Mouse (Mus musculus): ENCODE measurements around the gene Dio1.

The Dio1 gene

DNA sequence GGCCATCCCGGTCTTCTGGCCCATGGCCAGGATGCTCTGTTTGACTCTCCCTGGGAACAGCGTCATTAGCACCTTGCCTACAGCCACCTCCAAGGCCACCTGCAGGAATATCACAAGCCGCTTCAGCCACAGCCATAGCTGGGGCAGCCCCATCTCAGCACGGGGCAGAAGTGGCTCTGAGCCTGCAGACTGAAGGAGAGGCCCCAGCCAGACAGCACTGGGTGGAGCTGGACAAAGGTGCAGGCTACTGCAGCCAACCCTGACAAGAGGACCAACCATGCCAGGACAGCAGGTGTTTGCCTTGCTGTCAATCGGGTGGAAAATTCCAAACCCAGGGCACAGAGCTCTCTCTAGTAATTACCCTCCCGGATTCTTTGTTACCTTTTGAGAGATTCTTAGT is at the start of gene Dio1:
Dio1 (minus strand) TSS at position 204 of the 400 bp plus-strand sequence.
- peak; percentile 86 for DNase-seq

DNA sequence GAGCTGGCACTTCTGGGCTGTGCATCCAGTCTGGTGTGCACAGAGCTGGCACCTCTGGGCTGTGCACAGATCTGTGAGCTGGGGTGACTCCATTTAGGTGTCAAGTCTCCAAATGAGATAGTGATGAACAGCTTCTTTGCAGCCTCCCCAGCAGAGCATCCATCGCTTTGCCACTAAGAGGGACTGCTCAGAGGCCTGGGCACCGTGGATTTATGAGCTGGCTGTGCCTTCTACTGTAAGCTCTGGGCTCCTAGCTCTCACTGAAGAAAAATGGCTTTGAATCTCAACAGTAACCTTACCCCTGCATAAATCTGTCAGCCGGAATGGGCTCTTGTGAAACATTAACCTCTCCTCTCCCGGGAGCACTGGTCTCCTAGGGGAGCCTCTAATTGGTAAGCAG is 47.6 kb upstream of the Dio1 start:
- DNase-seq = no peak

DNA sequence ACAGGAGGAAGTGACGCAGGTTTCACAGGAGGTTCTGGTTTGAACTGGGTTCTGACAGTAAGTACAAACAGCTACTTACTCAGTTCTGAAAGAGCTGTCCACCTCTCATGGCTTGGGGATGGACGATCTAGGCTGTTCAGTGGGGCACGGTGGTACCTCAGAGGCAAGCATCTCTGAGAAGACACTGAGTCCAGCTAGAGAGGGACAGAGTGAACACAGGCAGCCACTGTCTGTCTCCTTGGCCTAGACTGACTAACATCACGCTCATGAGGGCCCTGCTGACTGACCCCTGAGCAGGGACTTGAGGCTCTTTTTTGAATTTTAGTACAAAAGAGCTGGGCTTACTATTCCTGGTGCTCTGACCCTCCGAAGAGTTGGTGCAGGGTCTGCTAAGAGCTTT is 47.2 kb upstream of the Dio1 start:
- DNase-seq = no peak

DNA sequence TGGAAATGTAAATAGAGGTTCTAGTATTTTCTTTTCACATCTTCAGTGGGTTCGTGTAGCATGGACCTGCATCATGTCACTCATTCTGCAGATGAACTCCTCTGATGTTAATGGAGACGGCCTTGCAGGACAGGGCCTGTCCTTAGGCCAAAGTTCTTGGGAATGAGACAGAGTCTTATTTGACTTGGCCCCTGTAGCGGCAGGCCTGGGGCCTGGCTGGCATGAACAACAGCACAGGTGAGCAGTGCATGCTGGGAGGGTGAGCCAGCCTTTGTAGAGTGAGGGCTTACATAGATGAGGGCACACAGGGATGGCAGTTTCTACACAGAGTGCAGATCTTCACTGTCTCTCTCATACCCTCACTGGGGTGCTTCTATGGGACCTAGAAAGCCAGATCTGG is 46.6 kb upstream of the Dio1 start:
- DNase-seq = no peak

DNA sequence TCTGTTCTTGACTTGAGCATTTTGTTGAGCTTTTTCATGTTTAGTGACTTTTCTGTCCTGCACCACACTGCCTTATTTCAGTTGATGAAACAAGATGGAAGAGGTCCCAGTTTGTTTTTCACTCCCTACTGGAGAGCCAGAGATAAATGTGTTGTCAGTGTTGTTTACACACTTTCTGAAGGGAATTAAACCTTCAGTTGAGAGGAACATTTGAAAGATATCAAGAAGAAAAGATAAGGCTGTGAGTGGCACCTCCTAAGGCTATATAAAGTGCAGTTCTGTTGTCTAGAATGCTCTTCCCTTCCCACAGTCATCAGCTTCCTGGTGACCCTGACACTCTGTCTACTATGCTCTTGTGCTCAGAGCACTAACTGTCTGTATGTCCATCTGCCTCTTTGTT is 44.4 kb upstream of the Dio1 start:
- no peak for DNase-seq

DNA sequence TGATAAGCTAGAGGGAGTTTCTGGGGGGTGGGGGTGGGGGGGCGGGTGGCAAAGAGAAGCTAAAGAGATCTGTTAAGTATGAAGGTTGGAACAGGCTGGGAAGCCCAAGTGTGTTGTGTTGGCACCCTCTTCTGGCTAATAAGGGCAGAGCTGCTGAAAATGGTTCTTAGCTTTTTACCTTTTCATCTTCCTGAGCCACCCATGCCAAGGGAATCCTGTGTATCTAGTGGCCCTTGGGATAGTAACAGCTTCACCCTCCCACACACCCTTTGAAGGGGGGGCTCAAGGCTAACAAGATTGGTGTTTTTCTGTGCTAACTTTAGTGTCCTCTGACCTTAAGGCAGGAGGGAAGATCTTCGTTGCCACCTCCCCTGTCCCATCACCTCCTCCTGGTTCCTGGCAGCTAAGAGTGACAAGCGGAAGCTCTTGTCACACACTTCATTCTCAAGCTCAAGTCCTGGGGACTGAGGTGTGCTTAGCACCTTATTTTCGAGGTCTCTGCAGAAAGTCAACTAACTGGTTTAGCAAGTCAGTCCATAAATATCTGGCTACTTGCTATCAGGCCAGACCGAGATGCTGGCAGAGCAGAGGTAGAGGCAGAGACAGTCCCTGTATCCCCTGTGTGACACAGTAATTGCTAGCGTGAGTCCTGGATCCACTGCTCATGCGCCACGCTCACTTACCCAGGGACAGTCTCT is 42.5 kb upstream of the Dio1 start:
- DNase-seq = peak; percentile 24

DNA sequence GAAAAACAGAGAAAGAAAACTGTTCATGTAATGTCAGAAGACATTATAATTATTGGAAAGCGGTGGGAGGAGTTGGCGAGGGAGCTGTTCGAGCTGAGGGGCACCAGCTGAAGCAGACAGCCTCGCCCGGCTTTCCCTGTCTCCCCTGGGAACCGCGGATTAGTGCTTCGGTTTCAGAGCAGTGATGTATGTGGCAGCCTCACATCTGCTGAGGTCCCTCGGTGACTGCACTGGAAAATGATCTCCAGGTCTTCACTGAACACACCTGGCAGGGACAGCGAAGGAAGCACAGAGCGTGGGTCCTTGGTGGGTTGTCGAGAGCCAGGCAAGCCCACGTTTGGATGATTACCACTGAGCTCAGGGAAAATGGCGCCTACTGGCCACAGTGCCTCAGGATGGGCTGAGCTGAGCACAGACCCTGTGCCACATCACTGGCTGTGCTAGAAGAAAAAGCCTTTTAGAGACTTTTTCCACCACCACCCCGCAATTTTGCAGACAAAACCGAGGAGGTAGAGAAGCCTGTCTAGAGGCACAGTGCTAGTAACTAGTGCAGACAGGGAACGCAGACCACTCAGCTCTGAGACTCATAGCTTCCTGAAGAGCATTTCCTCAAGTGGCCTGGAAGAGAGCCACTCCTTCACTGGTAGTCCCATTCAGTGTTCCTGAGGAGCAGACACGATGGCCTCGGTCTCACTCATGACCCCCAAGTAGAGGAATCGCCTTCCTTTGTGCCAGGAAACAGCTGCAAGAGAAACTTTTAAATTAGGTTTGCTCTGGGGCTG is 41.8 kb upstream of the Dio1 start:
- DNase-seq = no peak

DNA sequence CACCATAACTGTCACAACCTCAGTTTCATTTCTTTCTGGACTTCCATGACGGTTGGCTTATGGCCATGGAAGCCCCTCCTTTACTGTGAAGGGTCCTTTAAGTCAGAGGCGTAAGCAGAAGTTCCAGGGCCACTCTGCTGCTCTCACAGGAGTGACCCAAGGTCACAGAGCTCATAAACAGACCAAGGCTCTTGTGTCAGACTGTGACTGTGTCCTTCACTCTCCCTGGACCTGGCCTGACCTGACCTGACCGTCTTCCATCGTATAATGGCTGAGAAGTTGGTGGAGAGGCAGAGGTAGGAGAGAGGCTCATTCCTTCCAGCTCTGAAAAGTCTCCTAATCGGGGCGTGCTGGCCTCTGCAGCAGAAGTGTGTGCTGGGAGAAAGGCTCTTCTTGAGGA is 40.3 kb upstream of the Dio1 start:
- no peak for DNase-seq

DNA sequence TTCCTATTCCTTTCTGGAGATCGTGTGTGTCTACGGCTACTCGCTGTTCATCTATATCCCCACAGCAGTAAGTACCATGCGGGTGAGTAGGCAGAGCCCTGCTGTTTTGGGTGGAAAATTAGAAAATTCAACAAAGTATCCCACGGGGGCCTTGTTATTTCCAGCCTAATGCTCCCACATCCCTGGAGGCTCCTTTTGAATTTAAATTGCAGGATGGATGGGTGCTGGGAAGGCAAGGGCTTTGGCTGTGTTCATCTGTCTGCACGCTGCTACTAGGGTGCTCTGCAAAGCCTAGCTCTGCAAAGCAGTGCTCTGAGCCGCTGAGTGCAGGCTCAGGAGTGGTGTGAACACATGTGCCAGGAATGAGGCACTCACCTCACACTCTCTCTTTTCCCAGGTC is 37.6 kb upstream of the Dio1 start:
- DNase-seq = no peak

DNA sequence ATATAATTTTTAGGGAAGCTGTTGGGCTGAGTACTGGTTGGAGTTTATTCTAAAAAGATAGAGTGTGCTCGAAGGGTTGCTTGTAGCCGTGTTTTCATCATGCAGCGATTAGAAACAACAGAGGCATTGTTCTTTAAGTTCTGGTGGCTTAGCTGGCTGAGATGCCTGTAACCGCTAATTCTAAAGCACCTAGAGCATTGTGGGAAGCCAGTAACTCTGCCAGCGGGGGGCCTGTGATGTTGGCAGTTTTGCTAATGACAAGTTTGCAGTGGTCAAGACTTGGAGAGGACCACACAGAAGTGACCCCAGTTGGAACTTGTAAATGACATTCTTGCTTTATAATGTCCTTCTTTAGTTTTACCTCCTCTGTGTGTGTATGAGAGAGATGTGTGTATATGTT is 34.4 kb upstream of the Dio1 start:
- DNase-seq = no peak

DNA sequence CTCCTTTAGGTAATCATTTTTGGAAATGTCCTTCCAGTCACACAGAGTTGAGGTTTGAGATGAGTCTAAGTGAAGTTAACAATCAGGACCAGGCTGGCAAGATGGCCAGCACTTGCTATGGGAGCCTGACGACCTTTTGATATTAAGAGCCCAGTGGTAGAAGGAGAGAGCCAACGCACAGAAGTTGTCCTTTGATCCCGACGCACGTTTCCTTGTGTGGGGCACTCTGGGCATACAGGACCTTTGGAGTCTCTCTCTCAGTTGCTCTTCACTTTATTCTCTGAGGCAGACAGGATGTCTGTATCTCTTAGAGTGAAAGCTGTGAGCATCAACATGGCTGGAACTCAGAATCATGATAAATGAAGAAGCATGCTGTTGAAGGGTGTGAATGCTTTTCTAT is 30.5 kb upstream of the Dio1 start:
- no peak for DNase-seq

DNA sequence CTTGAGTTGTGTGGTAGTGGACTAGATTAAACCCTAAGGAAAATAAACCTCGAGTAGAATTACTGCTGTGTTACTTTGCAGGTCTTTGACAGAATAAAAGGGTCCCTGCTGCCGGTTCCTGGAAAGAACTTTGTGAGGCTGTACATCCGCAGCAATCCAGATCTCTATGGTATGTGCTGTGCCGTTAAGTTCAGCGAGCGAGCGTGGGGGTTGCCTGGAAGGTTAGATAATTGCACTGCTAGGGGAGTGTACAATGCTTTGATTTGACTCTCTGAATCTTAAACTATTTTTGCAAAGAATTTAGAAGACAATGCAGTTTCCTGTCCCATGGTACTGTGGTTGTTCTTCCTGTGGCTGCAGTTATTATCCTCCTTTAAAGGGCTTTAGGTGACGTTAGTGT is 29.4 kb upstream of the Dio1 start:
- no peak for DNase-seq

DNA sequence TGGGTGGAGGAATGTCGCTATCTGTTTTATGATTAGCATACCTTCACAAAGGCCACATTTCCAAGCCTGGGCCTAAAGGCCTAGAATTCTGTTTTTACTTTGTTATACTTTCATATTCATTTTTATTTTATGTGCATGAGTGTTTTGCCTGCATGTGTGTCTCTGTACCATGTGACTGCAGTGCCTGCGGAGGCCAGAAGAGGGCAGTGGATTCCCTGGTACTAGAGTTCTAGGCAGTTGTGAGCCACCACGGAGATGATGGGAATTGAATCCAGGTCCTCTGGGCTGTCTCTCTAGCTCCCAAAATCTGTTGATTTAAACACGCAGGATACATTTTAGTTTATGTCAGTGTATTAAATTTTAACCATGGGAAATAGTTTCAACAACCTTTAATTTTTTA is 26.5 kb upstream of the Dio1 start:
- DNase-seq = no peak

DNA sequence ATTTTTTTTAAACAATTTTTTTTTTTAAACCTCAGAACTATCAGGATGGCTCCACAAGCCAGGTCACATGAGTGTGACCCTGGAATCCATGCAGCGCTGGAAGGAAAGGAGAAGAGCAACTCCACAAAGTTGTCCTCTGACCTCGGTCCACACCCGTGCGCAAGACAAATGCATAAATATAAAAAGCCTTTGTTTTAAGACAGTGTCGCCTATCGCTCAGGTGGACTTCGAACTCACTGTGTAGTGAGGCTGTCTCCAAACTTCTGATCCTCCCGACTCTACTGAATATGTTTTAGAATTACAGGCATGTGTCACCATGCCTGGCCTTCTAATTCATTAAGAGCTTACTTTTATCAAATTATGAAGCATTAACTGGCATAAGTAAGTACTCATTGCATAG is 21.6 kb upstream of the Dio1 start:
- DNase-seq = no peak

DNA sequence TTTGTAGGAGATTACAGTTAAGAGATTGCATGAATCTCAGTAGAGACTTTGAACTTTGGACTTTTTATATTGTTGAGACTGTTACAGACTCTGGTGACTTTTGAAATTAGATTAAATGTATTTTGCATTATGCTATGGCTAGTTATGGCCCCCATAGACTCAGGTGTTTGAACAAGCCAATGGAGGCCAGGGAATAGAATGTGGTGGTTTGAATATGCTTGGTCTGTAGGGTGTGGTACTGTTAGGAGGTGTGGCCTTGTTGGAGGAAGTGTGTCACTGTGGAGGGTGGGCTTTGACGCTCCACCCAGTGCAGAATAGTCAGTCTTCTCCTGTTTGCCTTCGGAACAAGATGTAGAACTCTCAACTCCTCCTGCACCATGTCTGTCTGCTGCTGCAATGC is 16.1 kb upstream of the Dio1 start:
- no peak for DNase-seq

DNA sequence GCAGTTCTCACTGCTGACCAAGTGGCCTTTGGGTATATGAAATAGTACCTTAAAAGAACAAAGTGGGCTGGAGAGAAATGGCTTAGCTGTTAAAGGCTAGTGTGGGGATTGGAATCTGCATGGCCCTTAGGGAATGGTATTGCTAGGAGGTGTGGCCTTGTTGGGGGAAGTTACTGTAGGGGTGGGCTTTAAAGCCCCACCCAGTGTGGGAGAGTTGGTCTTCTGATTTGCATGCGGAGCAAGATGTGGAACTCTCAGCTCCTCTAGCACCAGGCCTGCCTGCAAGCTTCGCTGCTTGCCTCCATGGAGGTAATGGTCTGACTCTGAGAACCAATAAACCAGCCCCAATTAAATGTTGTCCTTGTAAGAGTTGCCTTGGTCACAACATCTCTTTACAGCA is 14.1 kb upstream of the Dio1 start:
- no peak for DNase-seq

DNA sequence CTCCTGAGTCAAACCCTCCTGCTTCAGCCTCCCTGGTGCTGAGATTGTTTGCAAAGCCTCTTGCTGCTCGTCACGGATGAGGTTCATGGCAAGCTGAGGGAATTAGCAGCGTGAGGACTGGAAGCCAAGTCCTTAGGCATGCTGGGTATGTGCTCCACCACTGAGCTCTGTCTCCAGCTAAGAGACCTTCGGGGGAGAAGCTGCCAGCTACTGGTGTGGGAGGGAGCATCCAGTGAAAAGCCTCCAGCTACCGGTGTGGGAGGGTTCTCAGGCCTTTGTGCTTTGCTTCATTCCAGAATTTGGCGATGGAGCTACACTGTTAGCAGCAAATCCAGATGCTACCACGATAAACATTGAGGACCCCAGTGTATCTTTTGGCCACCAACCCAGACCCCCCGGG is 11.7 kb upstream of the Dio1 start:
- no peak for DNase-seq

DNA sequence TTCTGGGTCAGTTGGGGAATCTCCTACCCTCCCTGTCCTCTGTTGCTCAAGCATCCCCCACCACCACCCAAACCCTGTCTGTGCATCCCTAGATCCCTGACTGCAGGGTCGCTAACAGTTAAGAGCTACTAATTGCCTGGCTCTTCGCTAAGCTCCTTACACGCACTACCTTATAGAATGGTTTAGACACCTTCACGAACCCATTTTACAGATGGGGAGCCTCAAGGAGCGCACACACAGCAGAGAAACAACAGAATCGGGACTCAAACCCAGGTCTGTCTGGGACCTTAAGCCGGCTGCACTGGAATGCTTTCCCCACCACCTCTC is 7.5 kb upstream of the Dio1 start:
- no peak for DNase-seq

DNA sequence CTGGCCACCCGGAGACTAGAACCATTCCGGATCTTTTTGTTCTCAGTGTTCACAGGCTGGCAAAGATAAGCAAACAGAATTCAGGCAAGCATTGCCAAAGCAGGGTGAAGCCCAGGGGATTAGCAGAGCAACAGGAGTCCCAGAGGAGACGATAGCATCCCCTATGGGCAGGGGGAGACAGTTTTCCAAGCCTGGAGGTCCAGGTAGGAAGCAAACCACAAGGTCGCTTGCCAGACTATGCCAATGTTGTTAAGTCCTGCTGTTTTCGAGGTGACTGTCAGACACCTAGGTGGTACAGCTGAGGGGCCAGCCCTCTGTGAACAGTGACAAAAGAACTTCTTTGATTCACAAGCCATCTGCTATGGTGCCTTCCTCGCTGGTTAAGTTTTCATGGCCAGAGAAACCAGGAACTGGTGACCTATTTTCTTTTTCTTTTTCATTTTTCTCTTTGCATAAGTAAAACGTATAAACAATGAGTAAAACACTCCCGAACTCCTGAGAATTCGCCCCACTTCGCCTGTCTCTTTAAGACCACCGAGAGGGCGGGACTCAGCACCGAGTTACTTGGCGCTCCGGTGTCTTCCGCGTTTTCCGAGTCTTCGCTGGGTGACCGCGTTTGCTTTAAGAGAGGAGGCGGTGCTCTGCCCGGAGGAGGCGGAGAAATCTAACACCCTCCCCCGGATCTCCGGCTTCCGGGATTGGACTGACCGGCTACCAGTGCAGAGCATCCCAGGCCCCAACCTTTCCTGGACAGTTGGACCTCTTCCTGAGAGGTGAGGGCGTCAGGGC is 6.9 kb upstream of the Dio1 start, which contains the start of gene Yipf1:
Yipf1 (plus strand) TSS at position 674 of the 789 bp plus-strand sequence.
- peak; percentile 92 for DNase-seq

DNA sequence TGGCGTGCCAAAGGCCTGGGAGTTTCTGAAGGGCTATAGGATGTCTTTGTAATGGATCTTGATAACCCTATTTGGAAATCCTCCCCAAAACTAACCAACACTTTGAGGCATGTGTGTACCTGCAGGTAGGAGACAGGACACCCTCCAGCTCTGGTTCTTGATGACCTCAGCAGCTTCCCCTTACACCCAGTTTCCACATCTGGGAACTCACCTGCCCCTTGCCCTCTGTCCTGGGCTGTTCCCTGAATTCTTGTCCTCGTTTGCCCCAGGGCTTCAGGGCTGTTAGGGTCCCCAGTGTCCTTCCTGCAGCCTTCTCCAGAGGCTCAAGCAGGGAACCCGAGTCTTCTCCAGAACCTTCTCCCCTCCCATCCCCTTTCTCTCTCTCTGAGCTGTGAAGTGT is 3.4 kb downstream of the Dio1 start:
- DNase-seq = no peak

DNA sequence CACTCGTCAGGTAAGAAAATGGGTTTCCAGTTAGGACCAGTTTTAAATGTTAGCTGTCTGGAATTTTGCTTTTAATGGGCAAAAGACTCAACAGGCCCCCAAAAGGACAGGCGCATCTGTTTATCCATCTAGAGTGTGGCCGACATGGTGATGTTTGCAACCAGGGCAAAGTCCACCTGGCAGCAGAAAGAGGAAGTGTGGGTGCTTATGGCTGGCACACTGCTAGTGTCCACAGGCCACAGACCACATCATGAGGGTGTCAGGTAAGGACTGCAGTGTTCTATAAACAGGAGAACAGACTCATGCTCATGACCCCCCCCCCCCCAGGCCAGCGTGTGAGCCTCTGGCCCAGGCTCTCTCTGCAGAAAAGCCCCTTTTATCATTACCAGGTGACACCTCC is 4.1 kb downstream of the Dio1 start:
- DNase-seq = no peak

DNA sequence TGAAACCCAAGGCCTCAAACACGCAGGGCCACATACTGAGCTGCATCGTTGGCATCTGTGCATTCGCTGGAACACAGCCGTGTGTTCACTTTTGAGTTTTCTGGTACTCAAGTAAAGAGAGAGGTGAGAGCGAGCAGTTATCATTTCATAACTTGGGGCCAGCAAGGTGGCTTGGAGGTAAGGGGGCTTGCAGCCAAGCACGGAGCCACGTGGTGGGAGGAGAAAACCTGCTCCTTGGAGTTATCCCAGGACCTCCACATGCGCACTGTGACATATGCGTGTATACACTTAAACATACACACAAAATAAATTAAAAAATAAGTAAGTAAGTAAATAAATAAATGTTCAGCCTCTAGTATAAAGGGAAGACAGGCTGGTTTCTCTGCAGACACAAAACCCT is 4.7 kb downstream of the Dio1 start:
- no peak for DNase-seq

DNA sequence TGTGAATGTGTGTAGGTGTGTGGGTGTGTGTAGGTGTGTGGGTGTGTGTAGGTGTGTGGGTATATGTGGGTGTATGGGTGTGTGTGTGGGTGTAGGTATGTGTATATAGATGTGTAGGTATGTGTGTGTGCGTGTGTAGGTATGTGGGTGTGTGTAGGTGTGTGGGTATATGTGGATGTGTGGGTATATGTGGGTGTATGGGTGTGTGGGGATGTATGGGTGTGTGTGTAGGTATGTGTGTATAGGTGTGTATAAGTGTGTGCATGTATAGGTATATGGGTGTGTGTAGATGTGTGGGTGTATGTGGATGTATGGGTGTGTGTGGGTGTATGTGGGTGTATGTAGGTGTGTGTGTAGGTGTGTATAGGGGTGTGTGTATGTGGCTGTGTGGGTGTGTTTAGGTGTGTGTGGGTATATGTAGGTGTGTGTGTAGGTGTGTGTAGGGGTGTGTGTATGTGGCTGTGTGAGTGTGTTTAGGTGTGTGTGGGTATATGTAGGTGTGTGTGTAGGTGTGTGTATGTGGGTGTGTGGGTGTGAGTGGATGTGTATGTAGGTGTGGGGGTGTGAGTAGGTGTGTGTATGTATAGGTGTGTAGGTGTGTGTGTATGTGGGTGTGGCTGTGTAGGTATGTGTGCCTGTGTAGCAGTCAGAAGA is 5.9 kb downstream of the Dio1 start:
- no peak for DNase-seq

DNA sequence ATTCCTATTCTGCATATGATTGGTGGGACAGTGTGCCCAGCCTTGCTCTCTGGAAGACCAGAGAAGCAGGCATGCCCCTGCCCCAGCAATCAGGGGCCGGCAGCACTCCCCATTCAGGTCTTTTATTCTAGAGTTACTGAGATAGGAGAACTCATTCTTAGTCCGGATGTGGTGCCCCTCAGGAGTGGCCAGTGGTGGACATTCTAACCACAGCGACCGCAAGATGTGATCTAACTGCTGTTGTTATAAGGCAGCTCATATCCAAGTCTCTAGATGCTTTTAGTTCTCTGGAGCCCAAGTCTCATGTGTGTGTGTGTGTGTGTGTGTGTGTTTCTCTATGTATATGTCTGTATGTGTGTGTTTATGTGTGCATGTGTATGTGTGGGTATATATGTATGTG is 6.6 kb downstream of the Dio1 start:
- no peak for DNase-seq
